Mouse (Mus musculus): ENCODE measurements at regions not wholly inside any gene's neighbourhood (a gene's known extent, or its start where the extent isn't known, plus 50 kb on each side); places are given as distances from the start of the nearest gene placed in this dataset.

- DNase-seq (ENCODE audit: low spot score), result no peak
Observed at GRCm38 (mm10) chr1:83505386-83505785, 97.4 kb upstream of the Sphkap start.

- DNase-seq (ENCODE audit: low spot score), result no peak
Observed at GRCm38 (mm10) chr1:83496888-83497287, 88.9 kb upstream of the Sphkap start.

- DNase-seq (ENCODE audit: low spot score), result no peak
Observed at GRCm38 (mm10) chr1:83496380-83496779, 88.4 kb upstream of the Sphkap start.

DNA sequence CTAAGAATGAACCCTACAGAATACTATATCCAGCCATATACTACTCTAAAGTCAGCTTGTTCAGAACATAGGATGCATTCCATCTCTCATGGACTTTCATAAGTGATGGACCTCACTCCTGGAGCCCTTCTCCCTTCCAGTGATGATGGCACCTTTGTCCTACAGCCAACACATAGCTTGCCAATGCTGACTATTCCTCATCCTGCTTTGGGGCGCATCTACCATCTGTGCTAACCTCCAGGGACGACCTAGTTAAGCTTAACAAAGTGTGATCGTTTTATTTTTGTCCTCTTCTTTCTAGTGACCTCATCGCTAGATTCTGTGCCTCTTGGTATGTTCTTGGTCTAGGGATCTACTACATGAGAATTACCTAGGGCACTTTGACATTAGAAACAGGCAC, 87.0 kb upstream of the Sphkap start:
- no peak for DNase-seq (ENCODE audit: low spot score)

DNA sequence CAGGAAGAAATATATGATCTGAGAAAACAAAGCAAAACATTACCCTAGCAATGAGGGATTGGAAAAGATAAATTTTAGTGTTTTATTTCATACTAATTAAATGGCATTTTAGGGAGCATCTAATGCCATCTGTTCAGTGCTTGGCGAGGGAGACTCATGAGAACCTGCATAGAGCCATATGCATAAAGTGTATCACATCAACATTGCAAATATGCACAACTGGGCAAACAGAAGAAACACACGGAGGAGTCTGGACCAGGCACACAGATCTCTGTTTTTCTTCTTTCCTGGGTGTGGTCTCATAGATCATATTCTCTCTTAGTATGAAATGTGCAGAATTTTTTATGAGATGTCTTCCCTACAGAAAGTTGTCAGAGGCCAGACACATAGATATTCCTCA, 71.1 kb upstream of the Sphkap start:
- DNase-seq (ENCODE audit: low spot score), result no peak

Data from adipocyte (in vitro differentiated cells).